Mouse (Mus musculus) layer of hippocampus, adult 2 months (tissue): ENCODE data around the gene Gpbp1. TPM values are rescaled to one million over a fixed set of nuclear protein-coding genes. Genes with fewer than 3 reads are reported as not detected.

Experiments
- DNase-seq, 2 experiments: peaks; one replicate each; pipeline ENCODE4 v3.0.0; 2022; ENCODE audit warnings: low spot score in 2 of 2
- H3K27ac ChIP-seq: fragments of 200-600 bp; 2 replicates; pipeline ENCODE4 v1.8.1; 2022
- H3K4me3 ChIP-seq: fragments of 200-600 bp; 2 replicates; pipeline ENCODE4 v1.8.1; 2022; ENCODE audit warnings: mild to moderate bottlenecking
- CTCF ChIP-seq: fragments of 200-600 bp; conservative IDR thresholded peaks from 2 replicates; pipeline ENCODE4 v1.8.1; 2022; ENCODE audit warnings: antibody characterized with exemption, mild to moderate bottlenecking, moderate library complexity
- long read RNA-seq, 2 experiments: library from polyadenylated mRNA; stranded (forward); transcript quantifications; one replicate each; pipeline ENCODE4 v2.0.0; 2021; ENCODE audit warnings: borderline mapping rate in 2 of 2
- total RNA-seq, 2 experiments: library from RNA; stranded (reverse); gene quantifications; 2 replicates each; pipeline ENCODE4 v1.2.3; 2021

Gpbp1 gene
- total RNA-seq: 10 to 100 TPM; 93.4 to 95.9 TPM
- long read RNA-seq, experiment 1, transcript Gpbp1-201 (13 exons, 3,694 nt): major isoform, 50 of 102 reads
- long read RNA-seq, experiment 1, transcript Gpbp1-202 (12 exons, 3,299 nt): minor isoform, 31 of 102 reads
- long read RNA-seq, experiment 1, partial matches to known transcripts: 11 of 102 reads
- long read RNA-seq, experiment 1, other reads (novel, unspliced or antisense): 10 of 102 reads
- long read RNA-seq, experiment 2, transcript Gpbp1-201 (13 exons, 3,694 nt): major isoform, 66 of 114 reads
- long read RNA-seq, experiment 2, transcript Gpbp1-202 (12 exons, 3,299 nt): minor isoform, 27 of 114 reads
- long read RNA-seq, experiment 2, partial matches to known transcripts: 11 of 114 reads
- long read RNA-seq, experiment 2, other reads (novel, unspliced or antisense): 10 of 114 reads

DNA sequence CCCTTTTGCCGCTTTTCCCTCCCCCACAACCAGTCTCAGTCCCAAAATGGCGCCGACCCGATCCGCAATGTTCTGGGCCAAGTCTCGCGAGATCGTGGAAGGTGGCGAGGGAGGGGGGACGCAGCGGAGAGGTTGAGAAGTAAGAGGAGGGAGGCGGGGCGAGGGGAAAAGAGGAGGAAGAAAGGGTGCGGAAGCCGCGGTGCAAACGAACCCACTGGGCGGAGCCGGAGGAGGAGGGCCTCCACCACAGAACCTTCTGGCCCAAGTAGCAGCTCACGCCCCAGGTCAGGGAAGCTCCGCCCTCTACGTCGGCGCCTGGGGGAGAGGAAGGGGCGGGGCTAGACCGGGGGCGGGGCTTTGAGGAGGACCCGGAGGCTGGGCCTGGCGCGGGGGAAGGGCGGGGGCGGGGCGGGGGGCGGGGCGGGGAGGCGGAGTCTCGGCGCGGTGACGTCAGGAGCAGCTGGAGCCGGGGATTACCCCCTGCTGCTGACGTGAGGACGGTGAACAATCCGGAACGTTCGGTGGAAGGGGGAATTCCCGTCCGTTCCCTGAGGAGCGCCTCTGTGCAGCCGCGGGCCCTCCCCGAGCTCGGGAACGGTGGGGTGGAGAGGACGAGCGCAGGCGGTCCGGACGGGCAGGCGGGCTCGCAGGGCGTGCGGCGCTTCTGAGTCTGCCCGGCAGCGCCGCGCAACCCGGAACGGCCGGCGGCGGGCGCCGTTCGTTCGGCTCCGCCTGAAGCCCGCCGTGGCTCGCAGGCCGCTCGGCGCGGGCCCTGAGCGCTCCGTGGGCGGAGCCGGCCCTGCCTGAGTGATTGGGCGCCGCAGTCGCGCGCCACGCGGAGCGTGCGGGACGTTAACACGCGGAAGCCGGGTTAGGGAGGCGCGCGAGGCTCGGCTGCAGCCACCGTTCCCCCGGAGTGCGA, at the start of gene Gpbp1:
Gene Gpbp1, minus strand, starts transcription at position 310 of the 922 bp plus-strand sequence.
- TF ChIP-seq CTCF: no peak
- peak; percentile 100 for DNase-seq
- Histone ChIP-seq H3K27ac (peak within 1 kb of the TSS; percentile 99), H3K4me3 (peak within 1 kb of the TSS; percentile 92)

DNA sequence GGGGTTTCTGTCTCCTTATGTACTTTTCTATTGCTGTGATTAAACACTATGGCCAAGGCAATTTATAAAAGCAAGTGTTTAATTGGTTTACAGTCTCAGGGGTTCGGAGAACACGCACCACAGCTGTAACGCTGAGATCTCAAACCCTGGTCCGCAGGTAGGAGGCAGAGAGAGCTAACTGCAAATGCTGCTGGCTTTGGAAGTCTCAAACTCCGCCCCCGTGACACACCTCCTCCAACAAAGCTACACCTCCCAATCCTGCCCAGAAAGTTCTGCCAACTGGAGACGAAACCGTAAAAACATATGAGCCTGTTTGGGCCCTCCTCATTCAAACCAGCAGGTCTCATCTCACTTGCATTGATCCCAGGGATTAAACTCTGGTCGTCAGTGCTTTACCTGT, 47.8 kb upstream of the Gpbp1 start:
- DNase-seq: no peak
- TF ChIP-seq CTCF: no peak
- no peak overlapping the region for H3K4me3 ChIP-seq
- no peak overlapping the region for H3K27ac ChIP-seq

DNA sequence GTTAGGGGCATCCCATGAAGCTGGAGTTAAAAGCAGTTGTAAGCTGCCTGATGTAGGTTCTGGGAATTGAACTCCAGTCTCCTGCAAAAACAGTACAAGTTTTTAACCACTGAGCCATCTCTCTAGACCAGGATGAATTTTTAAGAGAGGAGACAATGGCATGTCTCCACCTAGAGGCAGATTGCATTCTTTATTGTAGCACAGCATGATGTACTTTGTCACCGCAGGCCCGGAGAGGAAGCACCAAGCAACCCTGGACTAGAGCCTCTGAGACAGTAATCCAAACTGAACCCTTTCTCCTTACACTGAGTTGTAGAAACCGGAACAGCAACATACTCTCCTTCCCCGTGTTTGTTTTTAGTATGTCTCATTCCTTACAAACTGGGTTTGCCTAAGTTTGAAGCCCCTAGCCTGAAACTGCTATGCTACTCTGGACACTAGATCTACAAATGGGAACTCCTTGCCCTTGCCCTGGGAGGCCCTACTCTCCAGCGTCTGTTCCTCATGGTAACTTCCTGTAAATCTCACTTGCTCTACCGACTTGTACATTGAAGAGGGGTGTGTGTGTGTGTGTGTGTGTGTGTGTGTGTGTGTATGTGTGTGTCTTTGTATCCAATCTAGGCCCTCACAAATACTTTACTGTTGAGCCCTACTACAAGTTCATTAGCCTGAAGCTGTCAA, 46.4 kb upstream of the Gpbp1 start:
- Histone ChIP-seq H3K4me3 (no peak overlapping the region), H3K27ac (no peak overlapping the region)
- DNase-seq: no peak
- TF ChIP-seq CTCF: peak; percentile 28

DNA sequence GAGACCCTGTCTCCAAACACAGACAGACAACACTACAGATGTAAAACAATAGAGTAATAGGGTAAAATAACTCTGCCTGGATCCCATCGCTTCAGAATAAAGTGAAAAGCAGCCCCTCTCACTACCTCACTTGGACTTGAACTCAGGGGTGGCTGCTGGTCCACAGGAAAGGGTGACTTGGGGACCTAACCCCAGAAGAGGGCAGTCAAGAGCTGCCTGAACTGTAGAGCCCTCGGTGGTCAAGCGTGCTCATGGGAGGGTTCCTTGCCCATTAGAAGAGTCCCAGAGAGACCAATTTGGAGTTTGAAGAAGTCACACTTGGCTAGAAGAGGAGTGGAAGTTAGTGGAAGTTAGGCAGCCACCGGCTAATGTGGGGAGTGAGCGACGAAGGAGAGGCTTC, 44.2 kb upstream of the Gpbp1 start:
- no peak for DNase-seq
- no peak overlapping the region for H3K4me3 ChIP-seq
- TF ChIP-seq CTCF: peak; percentile 50
- no peak overlapping the region for H3K27ac ChIP-seq

DNA sequence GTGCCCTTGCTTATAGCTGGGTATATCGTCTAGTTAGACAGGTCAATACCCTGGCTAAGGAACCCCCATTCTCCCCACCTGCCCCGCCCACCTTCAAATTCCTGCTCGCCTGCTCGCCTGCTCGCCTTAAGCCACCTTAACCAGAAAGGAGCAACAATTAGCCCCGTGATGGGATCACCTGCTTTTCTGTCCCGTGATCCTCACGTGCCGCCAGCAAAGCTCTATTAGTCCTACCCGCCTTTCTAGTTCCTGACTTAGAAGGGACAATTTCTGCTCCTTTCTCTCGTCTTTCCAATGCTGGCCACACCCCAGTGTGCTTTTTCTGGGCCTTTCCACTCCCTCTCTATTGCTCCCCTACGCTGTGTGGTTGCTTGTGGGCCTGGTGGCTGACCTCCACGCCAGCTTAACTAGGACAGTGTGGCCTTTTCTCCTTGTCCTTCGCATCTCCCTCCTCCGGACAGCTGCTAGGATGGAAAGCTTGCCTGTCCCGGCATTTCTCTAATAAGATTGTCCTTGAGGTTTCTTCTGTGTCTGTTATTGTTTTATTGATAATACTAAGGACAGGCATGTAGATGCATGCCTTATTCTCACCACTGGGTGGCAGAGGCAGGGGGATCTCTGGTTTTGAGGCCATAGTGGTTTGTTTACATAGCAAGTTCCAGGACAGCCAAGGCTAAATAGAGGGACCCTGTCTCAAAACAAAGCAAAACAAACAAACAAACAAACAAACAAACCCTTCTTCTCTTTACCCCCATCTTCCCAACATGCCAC, 42.5 kb upstream of the Gpbp1 start:
- Histone ChIP-seq H3K27ac (no peak overlapping the region), H3K4me3 (no peak overlapping the region)
- DNase-seq: no peak
- peak; percentile 70 for TF ChIP-seq CTCF

DNA sequence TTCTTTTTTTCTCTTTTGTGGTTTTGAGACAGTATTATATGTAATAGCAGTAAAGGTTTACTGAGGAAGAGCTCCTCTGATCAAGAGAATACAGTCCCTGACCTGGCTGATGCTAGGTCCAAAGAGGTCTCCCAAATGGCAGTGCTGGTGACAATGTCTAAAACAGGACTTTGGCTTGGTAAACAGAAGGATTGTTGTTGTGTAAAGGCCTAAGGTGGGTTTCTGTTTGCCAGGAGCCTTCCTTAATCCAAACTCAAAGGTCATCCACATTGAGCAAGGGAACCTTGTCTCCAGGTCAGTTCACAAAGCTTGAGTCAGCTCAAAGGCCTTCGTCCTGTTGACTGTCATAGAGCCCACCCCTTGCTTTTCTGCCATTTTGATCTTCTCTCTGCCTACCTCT, 41.8 kb upstream of the Gpbp1 start:
- H3K27ac ChIP-seq: no peak overlapping the region
- no peak for DNase-seq
- H3K4me3 ChIP-seq: no peak overlapping the region
- TF ChIP-seq CTCF: no peak

DNA sequence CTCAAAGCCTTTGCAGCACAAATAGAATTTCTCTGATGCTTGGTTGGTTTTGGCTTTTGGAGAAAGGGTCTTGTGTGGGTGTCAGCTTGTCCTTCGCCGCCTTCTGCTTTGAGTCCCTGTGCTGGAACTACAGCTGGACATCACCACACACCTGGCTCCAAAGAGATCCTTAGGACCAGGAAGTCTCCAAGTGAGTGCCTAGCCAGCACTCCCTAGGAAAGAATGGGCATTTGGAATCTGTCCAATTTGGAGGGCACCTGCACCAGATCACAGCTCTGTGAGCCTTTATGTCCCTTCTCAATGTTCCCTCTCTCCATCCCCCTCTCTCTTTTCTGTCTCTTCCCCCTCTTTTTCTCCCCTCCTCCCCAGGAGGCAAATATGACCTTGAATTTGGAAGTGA, 34.4 kb upstream of the Gpbp1 start:
- no peak for TF ChIP-seq CTCF
- no peak overlapping the region for H3K4me3 ChIP-seq
- DNase-seq: no peak
- H3K27ac ChIP-seq: no peak overlapping the region

DNA sequence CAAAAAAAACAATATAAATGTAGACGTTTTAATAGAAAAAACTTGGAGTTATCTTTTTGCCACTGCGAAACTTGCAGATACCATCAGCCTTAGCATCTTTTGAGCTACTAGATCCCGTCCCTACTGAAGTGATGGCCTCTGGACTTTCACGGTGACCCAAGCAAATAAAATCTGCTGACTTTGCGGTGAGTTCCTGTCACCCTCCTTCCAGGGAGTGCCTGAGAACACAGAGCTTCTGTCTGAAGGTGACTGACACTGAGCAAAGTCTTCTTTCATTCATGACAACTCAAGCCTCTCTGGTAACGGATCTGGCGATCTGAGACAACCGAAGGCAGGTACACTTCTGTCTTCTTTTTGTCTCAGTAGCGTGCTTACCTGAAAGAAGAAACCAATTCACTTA, 32.4 kb upstream of the Gpbp1 start:
- Histone ChIP-seq H3K4me3 (no peak overlapping the region), H3K27ac (no peak overlapping the region)
- no peak for DNase-seq
- no peak for TF ChIP-seq CTCF

DNA sequence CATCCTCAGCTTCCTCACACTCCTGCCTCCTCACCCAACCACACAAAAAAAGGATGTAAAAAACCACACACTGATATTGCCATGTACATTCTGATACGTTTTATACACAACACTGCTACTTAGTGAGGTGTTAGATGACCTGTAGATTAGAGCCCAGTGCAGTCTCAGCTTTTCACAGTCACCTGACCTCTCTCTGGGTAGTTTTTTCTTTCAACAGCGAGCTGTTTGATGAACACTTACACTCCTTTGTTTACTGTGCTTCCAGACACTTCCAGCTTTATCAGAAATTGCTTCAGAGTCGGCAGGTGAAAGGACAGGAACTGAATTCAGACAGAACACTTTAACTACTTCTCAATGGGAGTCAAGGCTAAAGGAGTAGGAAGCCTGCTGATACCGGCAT, 30.5 kb upstream of the Gpbp1 start:
- Histone ChIP-seq H3K4me3 (no peak overlapping the region), H3K27ac (no peak overlapping the region)
- DNase-seq: no peak
- no peak for TF ChIP-seq CTCF

DNA sequence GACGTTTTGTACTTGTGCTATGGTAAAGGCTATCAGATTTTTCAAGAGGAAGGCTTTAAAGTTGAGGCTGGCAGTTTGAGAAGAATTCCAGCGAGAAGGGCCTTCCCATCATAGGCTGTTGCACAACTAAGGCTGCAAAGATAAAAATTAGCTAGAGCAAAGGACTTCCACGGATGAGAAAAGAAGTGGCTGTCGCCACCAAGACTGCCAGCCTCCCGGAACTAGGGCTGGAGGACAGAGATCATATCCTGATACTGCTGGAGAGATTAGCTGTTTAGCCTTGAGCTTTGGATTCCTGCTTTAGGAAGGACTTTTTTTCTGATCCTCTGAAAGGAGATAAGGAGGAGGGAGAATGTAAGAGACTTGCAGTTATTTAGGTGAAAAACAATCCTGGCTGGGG, 28.4 kb upstream of the Gpbp1 start:
- TF ChIP-seq CTCF: no peak

DNA sequence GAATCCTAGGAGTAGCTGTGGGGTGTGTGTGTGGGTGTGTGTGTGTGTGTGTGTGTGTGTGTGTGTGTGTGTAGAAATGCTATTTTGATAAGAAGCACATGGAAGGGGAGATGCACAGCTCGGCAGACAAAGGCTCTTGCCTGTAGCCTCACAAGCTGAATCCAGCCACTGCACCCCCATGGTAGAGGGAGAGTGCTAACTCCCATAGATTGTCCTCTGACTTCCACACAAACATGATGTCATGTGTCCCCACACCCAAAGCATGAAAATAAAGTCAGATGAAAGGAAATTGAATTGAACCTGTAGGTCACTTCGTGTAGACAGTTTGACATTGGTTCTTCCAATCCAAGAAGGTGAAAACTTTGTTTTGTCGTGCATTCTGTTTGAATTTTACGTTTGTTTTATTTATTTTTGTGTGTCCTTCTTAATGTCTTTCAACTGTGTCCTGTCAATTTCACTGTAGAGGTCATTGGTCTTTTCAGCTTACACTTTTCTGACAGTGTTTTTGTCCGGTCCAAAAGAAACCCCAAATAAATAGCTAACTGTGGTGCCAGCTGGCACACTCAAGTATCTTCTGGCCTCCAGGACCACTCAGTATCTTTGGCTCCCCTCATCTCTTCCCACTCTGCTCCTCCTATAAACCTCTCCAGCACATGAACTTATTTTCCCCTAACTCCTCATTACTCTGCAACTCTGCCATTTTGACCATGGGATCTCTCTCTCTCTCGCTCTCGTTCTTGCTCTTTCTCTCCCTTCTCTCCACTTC, 26.7 kb upstream of the Gpbp1 start:
- DNase-seq: no peak
- H3K4me3 ChIP-seq: no peak overlapping the region
- no peak overlapping the region for H3K27ac ChIP-seq
- no peak for TF ChIP-seq CTCF

More for the DNA sequence above, 28.4 kb upstream of the Gpbp1 start:
- Histone ChIP-seq H3K27ac (no peak overlapping the region), H3K4me3 (no peak overlapping the region)
- DNase-seq: no peak

DNA sequence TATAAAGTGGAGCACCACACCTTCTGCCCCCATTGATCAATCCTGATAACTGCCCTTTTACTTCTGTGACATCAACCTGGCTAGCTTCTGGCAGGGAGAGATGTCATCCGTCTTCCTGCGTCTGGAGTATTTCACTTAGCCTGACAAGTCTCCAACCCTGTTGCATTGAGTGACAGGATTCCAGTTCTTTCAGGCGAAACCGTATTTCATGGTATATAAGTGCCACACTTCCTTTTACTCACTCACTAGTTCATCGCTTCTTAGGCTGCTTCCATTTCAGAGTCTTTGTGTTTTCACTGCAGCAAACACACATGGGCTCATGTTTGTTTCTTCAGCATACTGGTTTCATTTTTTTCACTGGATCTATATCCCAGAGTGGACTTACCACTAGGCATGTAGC, 19.5 kb upstream of the Gpbp1 start:
- H3K27ac ChIP-seq: no peak overlapping the region

More for the DNA sequence above, 19.5 kb upstream of the Gpbp1 start:
- DNase-seq: no peak
- no peak for TF ChIP-seq CTCF
- H3K4me3 ChIP-seq: no peak overlapping the region
